Mouse (Mus musculus) liver, embryonic 13.5 days (tissue): ENCODE results near the gene A2m. TPM values are rescaled to one million over a fixed set of nuclear protein-coding genes. Genes with fewer than 3 reads are reported as not detected.
A peak's percentile ranks its signal among the peaks of the same experiment; 100 is the strongest.

Source experiments
- ATAC-seq: fragments of 200-750 bp; cut with Nextera tagmentation; 2 replicates; pipeline ENCODE4 v1.8.0; 2017; ENCODE audit warnings: low read depth, mild to moderate bottlenecking, moderate number of reproducible peaks, moderate library complexity
- DNase-seq: peaks from one replicate; pipeline ENCODE4 v3.0.0; 2022
- H3K27ac ChIP-seq: fragments of 300-500 bp; sonication (generic); 2 replicates; pipeline ENCODE4 v1.5.1; 2015; ENCODE audit warnings: moderate library complexity, mild to moderate bottlenecking, inconsistent platforms
- H3K27me3 ChIP-seq: fragments of 300-500 bp; sonication (generic); 2 replicates; pipeline ENCODE4 v1.6.1; 2015; ENCODE audit warnings: mild to moderate bottlenecking, inconsistent platforms
- H3K36me3 ChIP-seq: fragments of 300-500 bp; sonication (generic); 2 replicates; pipeline ENCODE4 v1.6.1; 2015; ENCODE audit warnings: mild to moderate bottlenecking, inconsistent platforms
- H3K4me1 ChIP-seq: fragments of 300-500 bp; sonication (generic); replicated peaks from 2 replicates; pipeline ENCODE4 v1.6.1; 2015; ENCODE audit warnings: inconsistent platforms
- H3K4me2 ChIP-seq: fragments of 300-500 bp; sonication (generic); 2 replicates; pipeline ENCODE4 v1.6.1; 2015; ENCODE audit warnings: inconsistent platforms, mild to moderate bottlenecking, moderate library complexity
- H3K4me3 ChIP-seq: fragments of 300-500 bp; sonication (generic); replicated peaks from 2 replicates; pipeline ENCODE4 v1.5.1; 2015; ENCODE audit warnings: mild to moderate bottlenecking, inconsistent platforms
- H3K9ac ChIP-seq: fragments of 300-500 bp; sonication (generic); 2 replicates; pipeline ENCODE4 v1.6.1; 2015; ENCODE audit warnings: mild to moderate bottlenecking, inconsistent platforms
- H3K9me3 ChIP-seq: fragments of 300-500 bp; sonication (generic); replicated peaks from 2 replicates; pipeline ENCODE4 v1.6.1; 2016; ENCODE audit warnings: inconsistent platforms
- WGBS: fragments of 180-500 bp; shearing (Covaris S2); methylation state at CpG from one replicate; pipeline ENCODE4 v1.1.7; 2015; ENCODE audit not compliant: insufficient replicate concordance; 5-methylcytosine and 5-hydroxymethylcytosine counted together
- polyA plus RNA-seq: library from polyadenylated mRNA; unstranded; fragments of >200 nt; fragmentation: Nextera tagmentation; extraction: Ambion mirVana; gene quantifications from 2 replicates; pipeline ENCODE4 v1.2.1, GENCODE M21; 2015

A2m gene
- 12.5 and 14.2 TPM in 2 replicates for polyA plus RNA-seq

- Histone ChIP-seq H3K27me3 (no peaks in the 10 kb centered on the region), H3K4me3 (peak within 1 kb of the TSS; percentile 27), H3K4me2 (0 out of 2 replicates have a peak within 1 kb of the TSS, but pooled peaks have one; percentile 8), H3K4me1 (no peaks in the 10 kb centered on the region), H3K27ac (no peak within 1 kb of the TSS), H3K36me3 (no peaks in the 10 kb centered on the region), H3K9ac (no peak within 1 kb of the TSS), H3K9me3 (no peaks in the 10 kb centered on the region)
- WGBS: 75% methylated on average over 8 of the region's 8 CpGs
- ATAC-seq (no peak), DNase-seq (no peak)
These were observed at the start of gene A2m for GRCm38 (mm10) chr6:121635076-121635475. A2m (plus strand) TSS chr6:121635376.

GRCm38 (mm10) chr6:121590131-121590530 lies 45.0 kb upstream of the A2m start:
- H3K4me1 ChIP-seq: no peaks in the 10 kb centered on the region
- H3K4me3 ChIP-seq: no peak overlapping the region
- no peaks in the 10 kb centered on the region for H3K36me3 ChIP-seq
- DNase-seq (no peak), ATAC-seq (no peak)
- no peaks in the 10 kb centered on the region for H3K27me3 ChIP-seq
- no peak overlapping the region for H3K27ac ChIP-seq
- H3K4me2 ChIP-seq: no peak overlapping the region
- H3K9me3 ChIP-seq: no peaks in the 10 kb centered on the region
- H3K9ac ChIP-seq: no peak overlapping the region
- WGBS: 18% methylated on average over 1 of the region's 1 CpGs

GRCm38 (mm10) chr6:121600927-121601326 lies 34.2 kb upstream of the A2m start:
- H3K27me3 ChIP-seq: no peaks in the 10 kb centered on the region
- WGBS: 86% methylated on average over 1 of the region's 1 CpGs
- DNase-seq (no peak), ATAC-seq (no peak)
- no peaks in the 10 kb centered on the region for H3K36me3 ChIP-seq
- no peaks in the 10 kb centered on the region for H3K4me1 ChIP-seq
- no peak overlapping the region for H3K4me2 ChIP-seq
- no peak overlapping the region for H3K27ac ChIP-seq
- no peak overlapping the region for H3K4me3 ChIP-seq
- H3K9ac ChIP-seq: no peak overlapping the region
- H3K9me3 ChIP-seq: no peaks in the 10 kb centered on the region

- ATAC-seq (no peak), DNase-seq (no peak)
- no peak overlapping the region for H3K9ac ChIP-seq
- H3K27me3 ChIP-seq: no peaks in the 10 kb centered on the region
- no peaks in the 10 kb centered on the region for H3K4me1 ChIP-seq
- H3K4me2 ChIP-seq: no peak overlapping the region
- no peaks in the 10 kb centered on the region for H3K9me3 ChIP-seq
- no peak overlapping the region for H3K4me3 ChIP-seq
- no peaks in the 10 kb centered on the region for H3K36me3 ChIP-seq
- H3K27ac ChIP-seq: no peak overlapping the region
These were observed 27.3 kb upstream of the A2m start for GRCm38 (mm10) chr6:121607861-121608260.

GRCm38 (mm10) chr6:121611796-121612195 lies 23.4 kb upstream of the A2m start:
- WGBS: 35% methylated on average over 3 of the region's 3 CpGs
- H3K27ac ChIP-seq: no peak overlapping the region
- ATAC-seq (no peak), DNase-seq (no peak)
- H3K36me3 ChIP-seq: no peaks in the 10 kb centered on the region
- no peak overlapping the region for H3K9ac ChIP-seq
- H3K4me3 ChIP-seq: no peak overlapping the region
- H3K27me3 ChIP-seq: no peaks in the 10 kb centered on the region
- no peak overlapping the region for H3K4me2 ChIP-seq
- no peaks in the 10 kb centered on the region for H3K9me3 ChIP-seq
- H3K4me1 ChIP-seq: no peaks in the 10 kb centered on the region

GRCm38 (mm10) chr6:121617476-121617875 lies 17.7 kb upstream of the A2m start:
- Histone ChIP-seq H3K27ac (no peak overlapping the region), H3K36me3 (no peaks in the 10 kb centered on the region), H3K27me3 (no peaks in the 10 kb centered on the region), H3K9me3 (no peaks in the 10 kb centered on the region), H3K4me2 (no peak overlapping the region), H3K4me1 (no peaks in the 10 kb centered on the region), H3K4me3 (no peak overlapping the region), H3K9ac (no peak overlapping the region)
- 10% methylated on average over 3 of the region's 3 CpGs for WGBS
- ATAC-seq (no peak), DNase-seq (no peak)

- DNase-seq (no peak), ATAC-seq (peak; percentile 74)
- no peak overlapping the region for H3K9ac ChIP-seq
- H3K9me3 ChIP-seq: no peaks in the 10 kb centered on the region
- H3K27me3 ChIP-seq: no peaks in the 10 kb centered on the region
- WGBS: 39% methylated on average over 2 of the region's 2 CpGs
- H3K4me3 ChIP-seq: no peak overlapping the region
- H3K4me1 ChIP-seq: no peaks in the 10 kb centered on the region; the same call in 1 of the 2 replicates
- H3K27ac ChIP-seq: no peak overlapping the region
- H3K4me2 ChIP-seq: no peak overlapping the region
- no peaks in the 10 kb centered on the region for H3K36me3 ChIP-seq
These were observed 12.7 kb upstream of the A2m start for GRCm38 (mm10) chr6:121622525-121622924.

GRCm38 (mm10) chr6:121634520-121634919 lies 656 bp upstream of the A2m start:
- 75% methylated on average over 13 of the region's 13 CpGs for WGBS
- no peak overlapping the region for H3K27ac ChIP-seq
- H3K4me3 ChIP-seq: no peak overlapping the region
- no peaks in the 10 kb centered on the region for H3K36me3 ChIP-seq
- no peaks in the 10 kb centered on the region for H3K27me3 ChIP-seq
- DNase-seq (no peak), ATAC-seq (no peak)
- H3K9ac ChIP-seq: no peak overlapping the region
- H3K9me3 ChIP-seq: no peaks in the 10 kb centered on the region
- no peak overlapping the region for H3K4me2 ChIP-seq
- H3K4me1 ChIP-seq: no peaks in the 10 kb centered on the region

- peak overlapping the region; percentile 27 for H3K4me3 ChIP-seq
- H3K27ac ChIP-seq: no peak overlapping the region
- H3K36me3 ChIP-seq: no peaks in the 10 kb centered on the region
- H3K4me2 ChIP-seq: 0 out of 2 replicates have a peak overlapping the region, but pooled peaks have one; percentile 8
- no peak for ATAC-seq
- H3K4me1 ChIP-seq: no peaks in the 10 kb centered on the region
- no peak overlapping the region for H3K9ac ChIP-seq
- no peaks in the 10 kb centered on the region for H3K27me3 ChIP-seq
- H3K9me3 ChIP-seq: no peaks in the 10 kb centered on the region
- 12% methylated on average over 12 of the region's 12 CpGs for WGBS
- no peak for DNase-seq
These were observed 749 bp downstream of the A2m start for GRCm38 (mm10) chr6:121635878-121636371.

GRCm38 (mm10) chr6:121648499-121648898 lies 13.3 kb downstream of the A2m start:
- Histone ChIP-seq H3K36me3 (no peaks in the 10 kb centered on the region), H3K27ac (no peak overlapping the region), H3K9me3 (no peaks in the 10 kb centered on the region), H3K4me2 (no peak overlapping the region), H3K9ac (no peak overlapping the region), H3K27me3 (no peaks in the 10 kb centered on the region), H3K4me3 (no peak overlapping the region), H3K4me1 (no peaks in the 10 kb centered on the region)
- no peak for DNase-seq
- no peak for ATAC-seq
- 71% methylated on average over 11 of the region's 11 CpGs for WGBS
